Mouse (Mus musculus): ENCODE measurements around the gene Abhd10.

The Abhd10 gene

GRCm38 (mm10) chr16:45724742-45725102 is 18.0 kb downstream of the Abhd10 start:
- no peak for DNase-seq (ENCODE audit: low spot score in 2 of 2)

GRCm38 (mm10) chr16:45724061-45724741 is 18.6 kb downstream of the Abhd10 start, which contains the start of gene Tagln3:
Tagln3 (minus strand) TSS chr16:45724608.
- DNase-seq (ENCODE audit: low spot score in 2 of 2), result no peak

- DNase-seq (ENCODE audit: low spot score in 2 of 2), result no peak
Measured at GRCm38 (mm10) chr16:45723172-45723901, 19.4 kb downstream of the Abhd10 start.

- no peak for DNase-seq (ENCODE audit: low spot score in 2 of 2)
Measured at GRCm38 (mm10) chr16:45722460-45722951, 20.2 kb downstream of the Abhd10 start.

GRCm38 (mm10) chr16:45720022-45720630 is 22.6 kb downstream of the Abhd10 start:
- DNase-seq (ENCODE audit: low spot score in 2 of 2), result no peak

GRCm38 (mm10) chr16:45718296-45718695 is 24.5 kb downstream of the Abhd10 start:
- no peak for DNase-seq (ENCODE audit: low spot score in 2 of 2)

GRCm38 (mm10) chr16:45714489-45715150 is 28.1 kb downstream of the Abhd10 start:
- DNase-seq (ENCODE audit: low spot score in 2 of 2), result no peak

GRCm38 (mm10) chr16:45713878-45714277 is 28.9 kb downstream of the Abhd10 start:
- no peak for DNase-seq (ENCODE audit: low spot score in 2 of 2)

- no peak for DNase-seq (ENCODE audit: low spot score in 2 of 2)
Measured at GRCm38 (mm10) chr16:45713261-45713660, 29.5 kb downstream of the Abhd10 start.

GRCm38 (mm10) chr16:45711263-45711662 is 31.5 kb downstream of the Abhd10 start:
- no peak for DNase-seq (ENCODE audit: low spot score in 2 of 2)

- DNase-seq (ENCODE audit: low spot score in 2 of 2), result no peak
Measured at GRCm38 (mm10) chr16:45699301-45699700, 43.5 kb downstream of the Abhd10 start.

- DNase-seq (ENCODE audit: low spot score in 2 of 2), result no peak
Measured at GRCm38 (mm10) chr16:45697996-45698395, 44.8 kb downstream of the Abhd10 start.

- DNase-seq (ENCODE audit: low spot score in 2 of 2), result no peak
Measured at GRCm38 (mm10) chr16:45695445-45696160, 47.2 kb downstream of the Abhd10 start.

GRCm38 (mm10) chr16:45693558-45693957 is 49.2 kb downstream of the Abhd10 start, which contains the start of gene Tmprss7:
Tmprss7 (minus strand) TSS chr16:45693658.
- DNase-seq (ENCODE audit: low spot score in 2 of 2), result no peak

GRCm38 (mm10) chr16:45692851-45693250 is 49.9 kb downstream of the Abhd10 start:
- no peak for DNase-seq (ENCODE audit: low spot score in 2 of 2)

GRCm38 (mm10) chr16:45690178-45690577 is 52.6 kb downstream of the Abhd10 start:
- DNase-seq (ENCODE audit: low spot score in 2 of 2), result no peak

- no peak for DNase-seq (ENCODE audit: low spot score in 2 of 2)
Measured at GRCm38 (mm10) chr16:45686833-45687232, 55.9 kb downstream of the Abhd10 start.

- no peak for DNase-seq (ENCODE audit: low spot score in 2 of 2)
Measured at GRCm38 (mm10) chr16:45685295-45685694, 57.5 kb downstream of the Abhd10 start.

- peak; percentile 53 to 61 for DNase-seq (ENCODE audit: low spot score in 2 of 2)
Measured at GRCm38 (mm10) chr16:45684815-45685214, 57.9 kb downstream of the Abhd10 start.
